Mouse (Mus musculus) heart, postnatal 0 days (tissue): ENCODE data around the gene Cds1. TPM values are rescaled to one million over a fixed set of nuclear protein-coding genes. Genes with fewer than 3 reads are reported as not detected.

Source experiments
- ATAC-seq: fragments of 200-750 bp; cut with Nextera tagmentation; 2 replicates; pipeline ENCODE4 v1.8.0; 2017; ENCODE audit warnings: low read depth, moderate number of reproducible peaks, moderate library complexity; ENCODE audit not compliant: insufficient read depth
- DNase-seq: peaks from one replicate; pipeline ENCODE4 v3.0.0-alpha.2; 2016; ENCODE audit warnings: low spot score
- H3K27ac ChIP-seq: fragments of 300-500 bp; sonication (generic); 2 replicates; pipeline ENCODE4 v1.5.1; 2014; ENCODE audit warnings: low read depth, mild to moderate bottlenecking
- H3K27me3 ChIP-seq: fragments of 300-500 bp; sonication (generic); 2 replicates; pipeline ENCODE4 v1.6.1; 2014; ENCODE audit warnings: low read length, mixed read lengths; ENCODE audit not compliant: control insufficient read depth, insufficient read depth
- H3K36me3 ChIP-seq: fragments of 300-500 bp; sonication (generic); replicated peaks from 2 replicates; pipeline ENCODE4 v1.6.1; 2014; ENCODE audit warnings: low read length, mixed read lengths; ENCODE audit not compliant: control insufficient read depth, insufficient read depth
- H3K4me1 ChIP-seq: fragments of 300-500 bp; sonication (generic); 2 replicates; pipeline ENCODE4 v1.6.1; 2014; ENCODE audit warnings: antibody characterized with exemption; ENCODE audit not compliant: control insufficient read depth, insufficient read depth
- H3K4me2 ChIP-seq: fragments of 300-500 bp; sonication (generic); 2 replicates; pipeline ENCODE4 v1.6.1; 2014; ENCODE audit warnings: low read depth, mild to moderate bottlenecking, low read length, moderate library complexity
- H3K4me3 ChIP-seq: fragments of 300-500 bp; sonication (generic); 2 replicates; pipeline ENCODE4 v1.5.1; 2014; ENCODE audit warnings: low read depth, low read length
- H3K9ac ChIP-seq: fragments of 300-500 bp; sonication (generic); replicated peaks from 2 replicates; pipeline ENCODE4 v1.6.1; 2014; ENCODE audit warnings: low read depth, low read length, mixed read lengths
- H3K9me3 ChIP-seq: fragments of 300-500 bp; sonication (generic); replicated peaks from 2 replicates; pipeline ENCODE4 v1.6.1; 2016; ENCODE audit warnings: low read length; ENCODE audit not compliant: control insufficient read depth
- CTCF ChIP-seq: IDR thresholded peaks from 2 replicates; pipeline ENCODE4 v1.5.1; 2016; ENCODE audit warnings: antibody characterized with exemption, control low read depth, low read depth
- EP300 ChIP-seq: IDR thresholded peaks from 2 replicates; pipeline ENCODE4 v1.6.1; 2016; ENCODE audit warnings: antibody characterized with exemption, low read depth
- WGBS: fragments of 180-500 bp; shearing (Covaris S2); extraction: QIAGEN DNeasy Blood & Tissue Kit; methylation state at CpG from one replicate; pipeline ENCODE4 v1.1.7; 2014; 5-methylcytosine and 5-hydroxymethylcytosine counted together
- polyA plus RNA-seq: library from polyadenylated mRNA; unstranded; fragments of >200 nt; fragmentation: Nextera tagmentation; extraction: Ambion mirVana; gene quantifications from 2 replicates; pipeline ENCODE4 v1.2.1, GENCODE M21; 2015
- total RNA-seq: library from RNA; depleted of rRNA; stranded (reverse); fragments of >200 nt; gene quantifications from 2 replicates; pipeline ENCODE4 v1.2.3, GENCODE M21; 2014; ENCODE audit warnings: low replicate concordance

The Cds1 gene
- total and polyA plus RNA-seq, 2 experiments from 2014 or later, result 0.45 to 7.0 TPM

- no peak overlapping the region for H3K27ac ChIP-seq
- H3K4me3 ChIP-seq, result no peak overlapping the region
- H3K4me1 ChIP-seq, result peaks cover 7% of the 10 kb centered on the region
- DNase-seq (no peak), ATAC-seq (no peak)
- no peak overlapping the region for H3K4me2 ChIP-seq
- WGBS, result 77% methylated on average over 17 of the region's 17 CpGs
- no peaks in the 10 kb centered on the region for H3K27me3 ChIP-seq
- no peaks in the 10 kb centered on the region for H3K36me3 ChIP-seq
- no peak overlapping the region for H3K9ac ChIP-seq
- no peak for TF ChIP-seq CTCF
- no peak for TF ChIP-seq EP300
- no peaks in the 10 kb centered on the region for H3K9me3 ChIP-seq
Observed at GRCm38 (mm10) chr5:101821491-101822310, 56.8 kb downstream of the Cds1 start.

- Histone ChIP-seq H3K36me3 (no peaks in the 10 kb centered on the region), H3K4me1 (0 out of 2 replicates have a peak, but pooled peaks cover 6% of the 10 kb centered on the region), H3K4me3 (no peak overlapping the region), H3K27me3 (peaks cover 2% of the 10 kb centered on the region; the same call in 1 of the 2 replicates), H3K4me2 (no peak overlapping the region), H3K9ac (no peak overlapping the region), H3K27ac (no peak overlapping the region), H3K9me3 (no peaks in the 10 kb centered on the region)
- DNase-seq, result no peak
- TF ChIP-seq EP300 (no peak), CTCF (no peak)
- WGBS, result 61% methylated on average over 6 of the region's 6 CpGs
- ATAC-seq, result no peak
Observed at GRCm38 (mm10) chr5:101822311-101822670, 57.4 kb downstream of the Cds1 start.

GRCm38 (mm10) chr5:101825111-101825911 lies 60.4 kb downstream of the Cds1 start:
- ATAC-seq (no peak), DNase-seq (no peak)
- Histone ChIP-seq H3K9me3 (no peaks in the 10 kb centered on the region), H3K9ac (no peak overlapping the region), H3K4me1 (0 out of 2 replicates have a peak, but pooled peaks cover 6% of the 10 kb centered on the region), H3K27me3 (peaks cover 4% of the 10 kb centered on the region; the same call in 1 of the 2 replicates), H3K4me3 (no peak overlapping the region), H3K4me2 (no peak overlapping the region), H3K36me3 (no peaks in the 10 kb centered on the region), H3K27ac (no peak overlapping the region)
- WGBS, result 42% methylated on average over 13 of the region's 13 CpGs
- no peak for TF ChIP-seq EP300
- TF ChIP-seq CTCF, result no peak

GRCm38 (mm10) chr5:101826531-101826970 lies 61.6 kb downstream of the Cds1 start:
- peaks cover 4% of the 10 kb centered on the region; the same call in 1 of the 2 replicates for H3K27me3 ChIP-seq
- TF ChIP-seq CTCF (no peak), EP300 (no peak)
- peak overlapping the region; percentile 3 for H3K4me3 ChIP-seq
- peak overlapping the region; percentile 45 for H3K4me2 ChIP-seq
- H3K36me3 ChIP-seq, result no peaks in the 10 kb centered on the region
- H3K4me1 ChIP-seq, result 0 out of 2 replicates have a peak, but pooled peaks cover 6% of the 10 kb centered on the region
- peak; percentile 55 for ATAC-seq
- no peak overlapping the region for H3K27ac ChIP-seq
- peak; percentile 57 for DNase-seq
- no peak overlapping the region for H3K9ac ChIP-seq
- no peaks in the 10 kb centered on the region for H3K9me3 ChIP-seq
- WGBS, result 1% methylated on average over 15 of the region's 15 CpGs

GRCm38 (mm10) chr5:101827477-101827876 lies 62.5 kb downstream of the Cds1 start:
- Histone ChIP-seq H3K4me3 (no peak overlapping the region), H3K27me3 (peaks cover 4% of the 10 kb centered on the region; the same call in 1 of the 2 replicates), H3K4me1 (0 out of 2 replicates have a peak, but pooled peaks cover 6% of the 10 kb centered on the region), H3K9me3 (no peaks in the 10 kb centered on the region), H3K27ac (no peak overlapping the region), H3K36me3 (peaks cover 6% of the 10 kb centered on the region; the same call in 1 of the 2 replicates), H3K9ac (no peak overlapping the region), H3K4me2 (no peak overlapping the region)
- DNase-seq, result no peak
- WGBS, result 34% methylated on average over 12 of the region's 12 CpGs
- ATAC-seq, result no peak
- TF ChIP-seq CTCF (no peak), EP300 (no peak)
